ENCODE assay signal across 8 mouse cellular contexts in the genomic region with DNA sequence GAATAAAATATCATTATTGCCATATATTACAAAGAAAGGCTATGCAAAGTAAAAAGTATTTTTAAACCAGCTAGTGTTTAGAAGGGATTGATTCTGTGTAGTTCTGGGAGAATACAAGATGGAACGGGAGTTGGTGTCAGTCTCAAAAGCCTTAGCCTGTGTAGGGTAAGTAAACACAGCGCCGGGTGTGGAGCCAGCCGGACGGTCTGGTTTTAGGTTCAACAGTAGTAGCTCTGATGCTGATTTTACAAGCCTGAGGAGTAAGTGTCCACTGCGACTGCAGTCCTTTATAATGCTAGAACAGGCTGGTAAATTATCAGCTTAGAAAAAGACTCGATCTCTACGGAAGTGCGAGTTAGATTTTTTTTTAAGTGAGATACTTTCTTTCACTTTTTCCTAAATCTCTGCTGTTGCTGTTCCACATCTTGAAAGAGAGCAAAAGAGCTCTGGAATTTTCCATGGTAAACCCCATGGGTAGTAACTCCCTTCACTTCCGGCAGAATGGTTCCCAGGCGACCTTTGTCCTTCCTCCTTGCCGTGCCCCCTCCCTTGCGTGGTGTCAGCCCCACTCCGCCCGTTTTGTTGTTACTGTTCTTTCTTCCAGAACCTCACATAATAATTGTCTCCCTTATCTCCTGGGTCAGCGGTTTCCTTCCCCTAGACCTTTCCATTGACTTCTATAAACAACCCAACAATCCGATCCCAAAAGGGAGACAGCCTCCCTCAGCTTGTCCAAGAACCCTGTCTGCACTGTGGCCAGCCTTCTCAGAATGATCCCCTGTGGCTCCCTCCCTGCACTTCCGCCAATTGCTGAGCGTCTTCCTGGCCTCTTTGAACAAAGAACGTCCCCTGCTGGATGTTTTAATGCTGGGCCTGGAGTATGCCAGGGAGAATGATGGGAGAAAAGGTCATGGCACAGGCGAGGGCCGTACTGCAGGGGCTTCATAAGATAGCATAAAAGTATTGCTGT. TPM values are rescaled to one million over a fixed set of nuclear protein-coding genes. Genes with fewer than 3 reads are reported as not detected.
DNase-seq lines count a peak whose midpoint lies in the region; ATAC-seq and TF ChIP-seq lines count a peak whose summit lies in the region.

No protein-coding gene starts in this region.

- H3K4me1 ChIP-seq in lung, embryonic 16.5 days (replicated peaks; ENCODE audit: control insufficient read depth, insufficient read depth, low read length), result 0 out of 2 replicates have a peak, but pooled peaks cover 4% of the 10 kb centered on the region
- no peaks in the 10 kb centered on the region for H3K4me1 ChIP-seq in forebrain, embryonic 14.5 days (ENCODE audit: control insufficient read depth, insufficient read depth, low read length)

- no peak for DNase-seq in left cerebral cortex, adult 2 months (ENCODE audit: extremely low spot score in 1 of 2, low spot score in 2 of 2)
- no peak for DNase-seq in left cerebral cortex, adult 9 months (ENCODE audit: low spot score in 2 of 2)
- peak; percentile 35 for DNase-seq in gastrocnemius, postnatal 10 days
- peak; percentile 78 for DNase-seq in kidney, adult 18-20 months
- DNase-seq in layer of hippocampus, postnatal 14 days (ENCODE audit: low spot score in 2 of 2), result no peak
- DNase-seq in forebrain, embryonic 14.5 days (ENCODE audit: low spot score), result no peak

- H3K27me3 ChIP-seq in lung, embryonic 16.5 days (ENCODE audit: control insufficient read depth, insufficient read depth, low read depth, low read length), result no peaks in the 10 kb centered on the region
- H3K27me3 ChIP-seq in forebrain, embryonic 14.5 days (replicated peaks; ENCODE audit: control insufficient read depth, insufficient read depth, low read length), result no peaks in the 10 kb centered on the region

- H3K4me3 ChIP-seq in left cerebral cortex, adult 2 months, result no peak overlapping the region
- H3K4me3 ChIP-seq in lung, embryonic 16.5 days (ENCODE audit: low read length), result no peak overlapping the region
- no peak overlapping the region for H3K4me3 ChIP-seq in forebrain, embryonic 14.5 days (ENCODE audit: low read depth, low read length)

- ATAC-seq in lung, embryonic 16.5 days (ENCODE audit: low read depth), result peak; percentile 85
- no peak for ATAC-seq in inflammation-experienced regulatory T-cells, adult 6 months
- ATAC-seq in forebrain, embryonic 14.5 days, result no peak

- no peak overlapping the region; the same call in 1 of the 2 replicates for H3K9ac ChIP-seq in lung, embryonic 16.5 days (ENCODE audit: low read length)
- H3K9ac ChIP-seq in forebrain, embryonic 14.5 days (ENCODE audit: low read length), result no peak overlapping the region

- peak; percentile 42 for TF ChIP-seq CTCF in left cerebral cortex, adult 2 months (IDR thresholded peaks at IDR 0.05)

- peaks cover 9% of the 10 kb centered on the region; the same call in 1 of the 2 replicates for H3K36me3 ChIP-seq in lung, embryonic 16.5 days (ENCODE audit: control insufficient read depth, insufficient read depth, low read length)
- peaks cover 46% of the 10 kb centered on the region for H3K36me3 ChIP-seq in forebrain, embryonic 14.5 days (ENCODE audit: control insufficient read depth, insufficient read depth, low read length)

- WGBS in lung, embryonic 16.5 days, result 45% methylated on average over 22 of the region's 22 CpGs
- 81% methylated on average over 22 of the region's 22 CpGs for WGBS in forebrain, embryonic 14.5 days

- 0 out of 2 replicates have a peak overlapping the region, but pooled peaks have one; percentile 15 for H3K4me2 ChIP-seq in lung, embryonic 16.5 days (ENCODE audit: low read depth, low read length)
- H3K4me2 ChIP-seq in forebrain, embryonic 14.5 days (ENCODE audit: low read length), result no peak overlapping the region

- peak overlapping the region; percentile 69 for H3K27ac ChIP-seq in left cerebral cortex, adult 2 months
- peak overlapping the region; percentile 85 for H3K27ac ChIP-seq in lung, embryonic 16.5 days (ENCODE audit: low read length)
- no peak overlapping the region for H3K27ac ChIP-seq in forebrain, embryonic 14.5 days (ENCODE audit: low read depth, low read length)

- H3K9me3 ChIP-seq in lung, embryonic 16.5 days (ENCODE audit: control insufficient read depth, low read length), result peaks cover 2% of the 10 kb centered on the region; the same call in 1 of the 2 replicates
- H3K9me3 ChIP-seq in forebrain, embryonic 14.5 days (replicated peaks; ENCODE audit: control insufficient read depth, low read length), result 0 out of 2 replicates have a peak, but pooled peaks cover 3% of the 10 kb centered on the region

- intact Hi-C loops in left cerebral cortex, adult 2 months (cut with DNase I), result no loop called here

RNA-seq across cellular contexts. Expression of gene Wdr19, which starts 41.8 kb away (rescaled TPM):
- 10 to 100 TPM; 20.1 to 21.5 TPM for total RNA-seq in left cerebral cortex, adult 2 months (2021)
- total RNA-seq in gastrocnemius, postnatal 10 days (2021), result 1 to 10 TPM; 2.3 to 3.1 TPM
- 10.8 and 11.3 TPM in 2 replicates for polyA plus RNA-seq in lung, embryonic 16.5 days (2015; fragmentation: Nextera tagmentation; extraction: Ambion mirVana)
- polyA plus RNA-seq in inflammation-experienced regulatory T-cells, adult 6 months (2017; shearing (Covaris generic)), result 1 to 10 TPM; 2.0 to 6.5 (median 3.3) TPM
- 10 to 100 TPM; 19.2 to 20.1 TPM for total RNA-seq in layer of hippocampus, postnatal 14 days (2021)
- 10.3 and 10.4 TPM in 2 replicates for polyA plus RNA-seq in forebrain, embryonic 14.5 days (2014; fragmentation: Nextera tagmentation; extraction: Ambion mirVana)

RNA-seq across cellular contexts. Expression of gene Klhl5, which starts 50.4 kb away (rescaled TPM):
- 10 to 100 TPM; 35.4 to 38.7 TPM for total RNA-seq in left cerebral cortex, adult 2 months (2021)
- 10 to 100 TPM; 12.1 to 15.1 TPM for total RNA-seq in gastrocnemius, postnatal 10 days (2021)
- polyA plus RNA-seq in lung, embryonic 16.5 days (2015; fragmentation: Nextera tagmentation; extraction: Ambion mirVana), result 19.7 and 24.9 TPM in 2 replicates
- 1 to 10 TPM; 4.0 to 9.7 (median 9.1) TPM for polyA plus RNA-seq in inflammation-experienced regulatory T-cells, adult 6 months (2017; shearing (Covaris generic))
- total RNA-seq in layer of hippocampus, postnatal 14 days (2021), result 10 to 100 TPM; 79.0 to 87.6 TPM
- 42.3 and 47.0 TPM in 2 replicates for polyA plus RNA-seq in forebrain, embryonic 14.5 days (2014; fragmentation: Nextera tagmentation; extraction: Ambion mirVana)

Comparison
In these comparisons a context has a peak if more than half of its experiments do, and no peak if none do; other contexts are left out.
1. DNase-seq: peak in gastrocnemius, postnatal 10 days (single experiment) and kidney, adult 18-20 months (single experiment); none in left cerebral cortex, adult 2 months (0 of 2), left cerebral cortex, adult 9 months (0 of 2), layer of hippocampus, postnatal 14 days (0 of 2) and forebrain, embryonic 14.5 days (single experiment).
2. RNA of gene Wdr19, which starts 41.8 kb away (total RNA-seq): 20.1 to 21.5 TPM in left cerebral cortex, adult 2 months and 19.2 to 20.1 TPM in layer of hippocampus, postnatal 14 days; 2.3 to 3.1 TPM in gastrocnemius, postnatal 10 days; every median in the first group is over 4 times any median in the second.